Mouse (Mus musculus) gastrocnemius, postnatal 10 days (tissue): ENCODE measurements around the gene Dst. TPM values are rescaled to one million over a fixed set of nuclear protein-coding genes. Genes with fewer than 3 reads are reported as not detected.

Source experiments
- DNase-seq: peaks from one replicate; pipeline ENCODE4 v3.0.0; 2021; ENCODE audit warnings: mixed read lengths
- total RNA-seq, 2 experiments: library from RNA; stranded (reverse); gene quantifications; 2 replicates each; pipeline ENCODE4 v1.2.3; 2021

Dst gene
- total RNA-seq, 2 experiments from 2014 or later = 130 to 146 TPM

DNA sequence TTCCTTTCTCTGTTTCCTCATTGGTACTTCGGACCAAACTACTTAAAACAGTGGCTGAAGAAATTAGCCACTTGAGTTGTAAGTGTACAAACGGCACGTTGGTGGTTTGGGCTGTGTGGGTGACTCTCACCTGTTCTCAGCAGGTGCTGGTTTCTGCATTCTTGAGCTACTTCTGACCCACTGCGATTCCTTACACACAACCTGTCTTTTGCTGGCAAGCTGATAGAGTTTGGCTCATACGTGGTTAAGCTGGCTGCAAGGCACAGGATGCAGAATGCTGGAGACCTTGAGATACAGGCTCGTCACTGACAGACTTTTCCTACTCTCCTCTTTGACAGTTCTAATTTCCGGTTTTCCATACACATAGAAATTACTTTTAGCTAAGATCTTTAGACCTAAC, 19.4 kb downstream of the Dst start:
- DNase-seq = no peak

DNA sequence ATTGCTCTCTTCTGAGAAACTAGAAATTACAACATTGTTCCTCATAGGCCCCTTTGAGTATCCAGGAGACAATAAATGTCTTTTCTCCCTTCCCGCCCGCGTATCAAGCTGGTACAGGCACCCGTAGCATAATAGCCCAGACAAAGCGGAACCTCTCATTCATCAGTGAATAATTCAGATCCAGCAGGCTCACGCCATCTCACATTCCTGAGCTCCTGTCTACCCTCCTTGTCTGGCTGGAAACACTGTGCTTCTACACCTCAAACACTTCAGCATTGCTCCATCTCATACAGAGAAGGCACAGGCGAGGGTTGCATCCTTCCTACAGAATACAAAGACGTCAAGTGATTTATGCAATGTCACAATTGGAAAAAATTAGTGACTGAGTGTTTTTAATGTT, 23.8 kb downstream of the Dst start:
- no peak for DNase-seq

DNA sequence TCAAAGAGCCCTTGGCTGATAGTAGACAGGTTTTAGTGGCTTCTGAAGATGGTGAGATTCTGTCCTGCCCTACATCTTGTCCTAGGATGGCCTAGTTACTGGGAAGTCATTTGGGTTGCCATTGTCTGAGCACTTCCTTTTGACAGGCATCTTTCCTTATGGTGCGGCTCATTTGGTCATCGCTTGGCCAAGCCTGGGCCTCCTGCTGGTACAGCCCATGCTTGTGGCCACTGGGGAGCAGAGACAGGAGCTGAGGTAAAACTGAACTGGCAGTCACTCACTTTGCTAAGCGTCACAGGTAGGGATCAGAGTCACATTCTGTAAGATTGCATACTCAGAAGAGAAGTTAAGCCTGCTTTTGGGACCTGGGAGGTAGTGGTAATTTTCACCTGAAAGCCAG, 24.2 kb downstream of the Dst start:
- DNase-seq = no peak

DNA sequence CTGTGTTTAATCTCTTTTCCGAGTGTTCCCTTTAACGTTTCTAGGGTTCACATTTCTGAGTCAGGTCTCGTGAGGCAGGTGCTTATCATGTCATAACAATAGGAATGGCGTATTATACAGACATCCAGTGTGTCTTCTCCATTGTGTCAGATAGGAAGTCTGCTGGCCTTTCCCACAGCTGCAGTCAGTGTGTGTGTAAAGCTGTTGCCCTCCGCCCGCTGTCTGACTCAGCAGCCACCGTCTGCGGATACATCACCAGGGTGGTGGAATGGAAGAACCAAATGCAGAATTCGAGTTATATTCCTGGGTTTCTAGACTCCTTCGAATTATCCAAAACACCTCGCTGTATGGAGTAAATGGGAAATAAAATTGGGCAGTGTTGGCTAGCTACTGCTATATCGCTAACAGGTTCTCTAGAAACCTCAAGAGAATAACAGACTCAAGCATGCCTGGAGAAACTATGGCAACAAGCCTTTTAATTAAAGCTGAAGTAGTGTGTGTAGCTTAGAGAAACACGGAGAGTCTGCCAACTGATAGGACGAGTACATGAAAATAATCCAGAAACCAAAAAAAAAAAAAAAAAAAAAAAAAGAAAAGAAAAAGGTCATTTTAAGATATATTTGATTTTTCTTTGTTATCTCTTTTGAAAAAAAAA, 24.9 kb downstream of the Dst start:
- DNase-seq = no peak

DNA sequence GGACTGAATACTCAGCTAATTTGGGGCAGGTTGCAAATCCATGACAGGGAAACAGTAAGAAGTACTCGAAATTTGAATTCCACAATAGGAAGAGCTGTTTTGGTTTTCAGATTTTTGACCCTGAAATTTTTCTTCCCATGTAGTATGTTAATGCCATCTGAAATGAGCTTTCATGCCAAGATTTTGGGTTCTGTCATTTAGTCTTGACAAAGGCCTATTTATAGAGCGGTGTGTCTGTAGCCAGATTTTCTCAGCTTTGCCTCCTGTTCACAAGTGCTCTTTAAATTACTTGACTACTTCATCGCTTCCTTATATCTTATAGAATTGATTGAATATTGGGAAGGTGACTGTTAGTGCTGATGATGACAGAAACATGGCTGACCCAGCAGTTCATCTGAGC, 27.9 kb downstream of the Dst start:
- no peak for DNase-seq

DNA sequence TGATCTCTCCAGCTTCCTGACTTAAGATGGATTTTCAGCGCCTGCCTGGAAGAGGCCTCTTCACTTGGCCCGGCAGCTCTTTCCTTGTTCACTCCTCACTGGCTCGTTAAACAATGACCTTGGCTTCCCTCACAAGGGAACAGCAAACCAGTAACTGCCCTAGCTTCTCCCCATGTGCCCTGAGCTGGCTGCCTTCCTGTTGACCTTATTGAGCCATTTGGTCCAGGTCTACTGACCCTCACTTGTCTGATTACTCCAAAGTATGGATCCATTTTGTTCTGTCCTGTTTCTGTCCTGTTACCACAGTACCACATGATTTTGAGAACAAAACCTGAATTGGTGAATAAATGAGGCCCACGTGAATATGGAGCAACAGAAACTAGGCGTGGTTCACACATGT, 31.8 kb downstream of the Dst start:
- DNase-seq = no peak

DNA sequence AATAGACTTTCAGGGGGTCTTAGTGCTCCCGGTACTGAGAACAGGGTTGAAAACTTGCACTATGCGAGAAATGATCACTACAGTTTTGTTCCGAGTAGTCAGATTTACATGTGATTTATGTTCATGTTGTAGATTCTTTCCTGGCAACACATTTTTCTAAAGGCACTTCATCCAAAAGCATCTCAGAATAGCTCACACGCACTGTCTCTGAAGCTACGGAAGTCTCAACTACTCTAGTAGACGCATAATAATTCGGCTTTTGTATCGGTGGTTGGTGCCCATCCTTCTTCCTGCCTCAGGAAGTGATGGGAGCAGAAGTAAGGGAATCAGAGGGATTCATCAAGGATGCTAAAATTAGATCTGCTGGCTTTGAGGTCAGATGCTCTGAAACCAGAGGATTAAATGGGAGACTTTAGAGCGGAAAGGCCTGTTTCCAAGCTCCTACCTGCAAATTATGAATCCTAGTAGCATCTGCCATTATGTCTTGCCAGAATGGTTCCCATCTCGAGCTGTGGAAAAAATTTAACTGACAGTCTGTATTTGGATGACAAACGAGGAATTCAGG, 32.4 kb downstream of the Dst start:
- no peak for DNase-seq

DNA sequence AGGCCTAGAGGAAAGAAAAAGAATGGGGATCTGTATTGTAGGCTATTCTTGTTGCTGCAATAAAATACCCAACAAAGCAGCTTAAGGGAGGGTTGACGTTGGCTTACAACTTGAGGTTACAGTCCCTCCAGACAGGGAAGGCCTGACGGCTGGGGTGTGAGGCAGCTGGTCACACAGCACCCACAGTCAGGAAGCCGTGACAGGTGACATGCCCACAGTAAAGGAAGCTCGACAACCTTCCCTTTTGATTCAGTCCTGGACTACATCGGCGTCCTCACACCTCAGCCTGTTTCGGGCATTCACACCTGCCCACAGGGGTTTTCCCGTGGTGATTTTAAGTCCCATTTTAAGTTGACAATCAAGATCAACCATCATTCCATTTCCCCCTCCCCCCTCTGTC, 34.6 kb downstream of the Dst start:
- DNase-seq = no peak

DNA sequence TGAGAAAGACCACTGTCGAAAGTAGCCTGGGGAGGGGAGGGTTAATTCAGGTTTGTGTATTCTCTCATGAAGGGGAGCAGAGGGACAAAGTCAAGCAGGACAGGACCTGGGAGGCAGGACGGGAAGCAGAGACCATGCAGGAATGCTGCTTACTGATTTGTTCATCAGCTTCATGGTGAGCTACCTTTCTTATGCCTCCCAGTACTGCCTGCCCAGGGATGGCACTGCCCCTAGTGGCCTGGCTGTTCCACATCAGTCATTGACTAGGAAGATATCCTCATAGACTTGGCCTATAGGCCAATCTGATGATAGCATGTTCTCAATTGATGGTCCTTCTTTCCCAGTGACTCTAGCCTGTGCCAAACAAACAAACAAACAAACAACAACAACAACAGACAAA, 35.9 kb downstream of the Dst start:
- no peak for DNase-seq

DNA sequence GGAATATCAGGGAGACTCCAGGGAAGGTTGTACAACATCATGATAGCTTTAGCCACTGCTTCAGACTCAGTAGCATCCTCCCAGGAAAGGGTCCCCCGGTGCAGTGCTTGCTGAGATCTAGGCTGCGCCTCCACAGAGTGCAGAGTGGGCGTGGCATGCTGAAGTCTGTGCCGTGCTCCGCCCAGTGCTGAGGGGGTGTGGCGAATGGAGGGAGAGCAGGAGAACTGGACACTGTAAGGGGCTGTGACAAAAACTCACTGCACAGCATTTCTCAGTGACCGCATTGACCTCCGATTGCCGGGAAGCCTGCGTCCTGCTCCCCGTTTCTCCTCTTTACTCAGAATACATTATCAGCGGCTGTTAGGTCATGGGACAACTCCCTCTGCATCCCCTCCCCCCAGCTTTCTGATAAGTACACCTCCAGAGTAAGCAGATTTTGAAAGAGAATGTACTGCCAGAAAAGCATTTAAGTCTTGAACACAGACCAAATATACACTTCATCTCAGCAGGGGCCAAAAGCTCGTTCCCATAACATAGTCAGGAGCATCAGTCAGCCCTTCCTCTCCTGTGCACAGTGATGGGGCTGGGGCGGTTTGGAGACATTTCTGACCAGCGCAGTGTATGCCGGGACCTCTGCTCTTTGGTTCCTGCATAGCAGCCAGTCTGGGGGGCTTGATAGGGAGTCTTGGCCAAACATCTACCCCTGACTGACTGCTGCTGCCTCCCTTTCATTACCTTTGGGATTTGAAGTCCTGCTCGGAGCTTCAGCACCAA, 37.1 kb downstream of the Dst start:
- DNase-seq = peak; percentile 42

DNA sequence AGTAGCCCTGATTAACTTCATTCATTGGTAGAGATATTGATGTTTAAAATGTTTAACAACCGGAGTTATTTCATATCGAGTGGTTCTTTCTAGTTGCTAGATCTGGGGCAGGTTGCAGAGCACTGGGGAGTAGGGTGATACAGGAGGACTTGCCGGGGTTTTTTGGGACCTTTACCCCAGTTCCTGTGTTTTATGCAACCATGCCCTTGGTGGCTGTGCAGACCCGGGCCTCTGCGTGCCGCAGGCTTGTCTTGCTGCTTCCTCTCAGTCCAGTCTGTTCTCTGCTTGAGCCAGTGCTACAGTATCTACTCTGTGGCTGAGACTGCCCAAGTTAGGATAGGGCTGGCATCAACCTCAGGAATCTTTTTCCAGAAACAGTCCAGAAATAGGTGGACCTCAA, 37.7 kb downstream of the Dst start:
- no peak for DNase-seq

DNA sequence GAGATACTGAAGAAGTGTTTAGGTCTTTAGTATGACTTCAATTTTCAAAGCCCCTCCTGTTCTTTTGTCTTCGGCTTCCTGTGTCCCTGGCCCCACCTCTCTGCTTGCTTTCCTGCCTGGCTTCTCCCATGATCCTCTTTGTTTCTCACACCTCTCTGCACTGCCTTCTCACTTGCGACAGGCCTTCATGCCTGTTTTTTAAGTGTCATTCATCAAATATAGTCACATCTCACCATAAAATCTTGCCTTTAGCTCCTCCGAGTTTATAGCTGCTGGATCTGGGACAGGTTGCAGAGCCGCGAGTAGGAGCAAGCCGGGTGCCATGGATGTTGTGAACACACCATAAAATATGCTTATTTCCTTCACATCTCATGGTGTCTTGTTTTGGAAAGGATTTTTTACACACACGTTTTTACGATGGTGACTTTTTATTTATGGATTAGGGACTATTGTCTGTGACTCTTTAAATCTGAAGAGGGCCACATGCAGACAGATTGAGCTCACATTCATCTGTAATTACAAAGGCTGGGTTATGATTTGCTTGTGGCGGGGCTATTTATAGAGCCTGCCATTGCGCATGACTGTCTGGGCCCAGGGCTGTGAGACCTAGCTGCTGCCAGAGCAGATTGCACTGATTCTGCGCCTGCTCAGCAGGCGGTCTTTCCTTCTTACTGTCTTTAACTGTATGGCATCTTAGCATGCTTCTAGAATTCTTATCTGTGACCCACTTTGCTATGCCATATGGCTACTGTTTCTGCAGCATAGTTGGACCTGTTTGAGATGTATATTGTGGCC, 38.8 kb downstream of the Dst start:
- DNase-seq = no peak

DNA sequence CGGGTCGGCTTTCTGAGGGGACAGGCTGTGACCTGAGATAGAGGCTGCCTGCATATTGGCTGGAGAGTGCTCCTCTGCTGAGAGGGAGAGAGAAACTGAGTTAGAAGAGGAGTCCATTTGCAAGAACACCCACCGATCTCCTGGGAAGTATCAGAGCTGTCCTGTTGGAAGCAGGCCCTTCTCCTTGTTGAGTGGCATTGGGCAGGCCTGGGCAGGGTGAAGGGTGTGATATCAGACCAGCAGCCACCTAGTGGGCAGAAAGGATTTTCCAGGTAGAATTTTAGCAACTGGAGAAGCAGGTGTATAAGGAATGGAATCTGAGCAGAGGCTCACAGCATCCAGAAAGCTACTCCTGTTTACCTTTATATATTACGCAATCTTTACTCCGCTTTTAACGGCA, 39.8 kb downstream of the Dst start:
- no peak for DNase-seq

DNA sequence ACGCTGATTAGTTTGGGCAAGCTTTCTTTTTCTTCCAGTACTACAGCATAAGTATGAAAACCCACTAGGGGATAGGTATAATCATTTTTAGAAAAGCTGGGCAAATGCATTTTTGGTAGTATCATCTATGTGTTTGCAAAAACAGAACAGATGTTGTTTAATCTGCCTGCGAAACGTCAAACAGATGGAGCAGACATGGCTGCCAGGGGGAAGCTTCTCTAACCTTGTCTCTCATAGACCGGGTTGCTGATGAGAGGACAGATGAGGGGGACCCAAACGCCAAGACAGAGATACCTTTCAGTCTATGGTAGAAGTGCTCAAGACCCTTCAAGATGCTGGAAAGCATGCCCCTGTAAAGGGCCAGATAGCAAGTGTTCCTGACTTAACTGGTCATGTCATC, 40.5 kb downstream of the Dst start:
- DNase-seq = no peak

DNA sequence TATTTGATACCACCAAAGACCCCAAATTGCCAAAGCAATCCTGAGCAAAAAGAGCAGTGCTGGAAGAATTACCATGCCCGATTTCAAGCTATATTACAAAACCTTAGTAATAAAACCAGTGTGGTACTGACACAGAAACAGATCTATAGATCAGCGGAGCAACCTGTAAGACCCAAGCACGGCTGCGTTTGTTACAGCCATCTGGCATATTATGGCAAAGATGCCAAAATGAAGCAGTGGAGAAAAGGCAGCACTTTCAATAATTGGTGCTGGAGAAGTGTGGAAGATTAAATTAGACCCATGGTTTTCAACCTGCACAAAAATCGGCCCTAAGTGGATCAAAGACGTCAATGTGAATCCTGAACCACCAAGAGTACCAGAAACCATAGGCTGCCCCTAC, 47.6 kb downstream of the Dst start:
- DNase-seq = no peak

DNA sequence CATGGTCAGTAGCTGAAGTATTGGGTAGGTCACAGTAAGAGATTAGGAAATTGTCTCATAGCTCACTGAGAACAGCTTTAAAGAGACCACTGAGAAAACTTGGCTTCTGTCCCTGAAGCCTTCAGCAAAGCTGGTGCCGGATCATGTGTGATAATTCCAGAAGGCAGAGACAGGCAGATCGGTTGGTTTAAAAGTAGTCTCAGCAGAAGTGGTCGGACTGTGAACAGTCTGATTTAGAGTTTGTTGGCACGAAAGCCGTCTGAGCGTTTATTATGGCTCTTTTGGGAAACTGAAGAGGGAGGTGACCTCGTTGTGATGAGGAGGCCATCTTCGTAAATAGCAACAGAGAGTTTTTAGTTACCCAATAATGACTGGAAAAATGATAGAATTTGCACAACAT, 52.4 kb downstream of the Dst start:
- DNase-seq = no peak

DNA sequence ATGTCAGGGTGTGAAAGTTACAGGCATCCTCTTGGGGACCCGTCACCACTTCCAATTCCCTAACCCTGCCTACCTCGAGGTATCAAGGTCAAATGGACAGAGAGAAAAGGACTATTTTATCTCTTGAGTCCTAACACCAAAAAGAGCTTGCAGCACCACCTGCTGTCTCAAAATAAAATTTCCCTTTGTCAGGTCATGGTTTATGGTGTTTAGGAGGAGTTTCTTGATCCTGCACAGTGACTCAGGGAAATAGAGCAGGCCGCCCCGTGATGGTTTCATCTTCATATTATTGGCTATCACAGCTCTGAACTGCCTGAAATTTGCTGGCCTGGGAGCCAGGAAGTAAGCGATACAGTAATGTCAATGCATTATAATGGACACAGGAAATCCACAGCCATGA, 56.6 kb downstream of the Dst start:
- DNase-seq = no peak

DNA sequence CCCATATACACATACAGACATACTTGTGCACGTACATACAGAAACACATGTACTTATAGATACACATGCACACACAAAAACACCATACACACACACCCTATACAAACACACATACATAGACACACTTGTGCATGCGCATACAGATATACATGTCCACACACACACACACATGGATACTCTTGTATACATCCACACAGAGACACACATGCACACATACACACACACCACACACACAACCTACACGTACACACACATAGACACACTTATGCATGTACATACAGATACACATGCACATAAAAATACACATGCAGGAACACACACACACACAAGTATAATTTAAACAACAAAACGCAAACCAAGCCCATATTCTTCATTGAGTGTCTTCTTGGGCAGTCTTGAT, 57.8 kb downstream of the Dst start:
- no peak for DNase-seq

DNA sequence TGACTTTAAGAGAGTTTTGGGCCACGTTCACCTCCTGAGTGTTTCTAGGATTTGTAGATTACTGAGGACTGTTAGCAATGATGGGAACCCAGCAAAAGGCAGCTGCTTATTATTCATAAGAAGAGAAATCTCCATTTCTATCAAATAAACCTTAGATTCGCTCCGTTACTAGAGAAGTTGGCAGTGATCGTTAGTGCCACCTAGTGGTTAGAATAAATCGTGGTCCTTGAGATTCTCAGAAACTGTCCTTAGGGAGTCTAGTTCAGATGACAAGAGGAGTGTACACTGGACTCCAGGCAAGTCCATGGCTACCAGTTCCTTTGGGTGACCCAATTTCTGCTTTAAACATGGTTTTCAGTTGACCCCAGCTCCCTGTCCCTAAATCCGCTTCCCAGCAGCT, 58.3 kb downstream of the Dst start:
- no peak for DNase-seq

DNA sequence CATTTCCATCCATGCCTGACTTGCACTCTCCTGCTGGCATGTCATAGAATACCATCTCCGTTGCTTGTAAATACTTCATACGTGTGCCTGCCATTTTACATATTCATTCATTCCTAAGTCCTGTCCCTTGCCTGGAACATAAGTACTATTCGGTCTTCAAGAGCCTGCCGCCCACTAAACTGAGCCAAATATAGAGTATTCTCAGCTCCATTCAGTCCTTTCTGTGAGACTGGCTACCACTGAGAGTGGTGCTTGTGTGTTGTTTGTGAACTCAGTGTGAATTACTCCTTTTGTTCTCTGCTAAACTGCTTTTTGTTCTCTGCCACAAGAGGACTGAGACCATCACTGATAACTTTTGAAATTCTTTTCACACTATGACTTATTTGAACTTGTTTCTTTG, 59.2 kb downstream of the Dst start:
- DNase-seq = no peak

DNA sequence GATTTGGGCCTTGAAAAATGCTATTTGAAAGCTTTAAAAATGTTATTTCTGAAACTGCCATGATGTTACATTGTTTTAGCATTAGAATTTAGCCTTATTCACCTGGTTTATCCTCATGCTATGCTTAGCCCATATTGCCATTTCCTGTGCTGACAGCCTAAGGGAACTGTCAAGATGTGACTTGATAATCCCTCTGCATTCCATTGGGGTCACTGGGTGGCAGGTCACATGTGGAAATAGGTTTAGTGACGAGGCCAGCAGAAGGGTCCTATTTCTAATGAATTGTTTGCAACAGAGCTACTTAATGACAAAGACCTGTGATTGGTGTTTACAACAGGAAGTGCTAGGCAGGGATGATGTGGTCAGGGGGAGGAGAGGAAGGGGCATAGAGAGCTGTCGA, 61.9 kb downstream of the Dst start:
- no peak for DNase-seq

DNA sequence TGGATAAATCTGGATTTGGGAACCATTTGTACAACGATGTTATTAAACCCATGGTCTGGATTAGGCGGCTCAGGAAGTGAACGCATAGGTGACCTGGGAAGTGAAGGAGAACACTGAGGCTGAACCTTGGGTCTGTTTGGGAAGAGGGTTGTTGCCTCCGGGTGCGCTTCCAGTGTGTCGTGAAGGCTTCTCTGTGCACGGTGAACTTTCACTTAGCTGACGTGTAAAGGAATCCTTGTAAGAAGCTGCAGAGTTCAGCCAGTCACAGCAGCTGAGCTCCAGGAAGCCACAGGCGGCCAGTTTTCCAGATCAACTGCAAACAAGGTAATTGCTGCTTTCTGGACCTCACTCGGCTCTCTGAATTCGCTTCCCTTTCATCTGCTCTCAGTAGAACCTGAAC, 66.4 kb downstream of the Dst start:
- DNase-seq = no peak

DNA sequence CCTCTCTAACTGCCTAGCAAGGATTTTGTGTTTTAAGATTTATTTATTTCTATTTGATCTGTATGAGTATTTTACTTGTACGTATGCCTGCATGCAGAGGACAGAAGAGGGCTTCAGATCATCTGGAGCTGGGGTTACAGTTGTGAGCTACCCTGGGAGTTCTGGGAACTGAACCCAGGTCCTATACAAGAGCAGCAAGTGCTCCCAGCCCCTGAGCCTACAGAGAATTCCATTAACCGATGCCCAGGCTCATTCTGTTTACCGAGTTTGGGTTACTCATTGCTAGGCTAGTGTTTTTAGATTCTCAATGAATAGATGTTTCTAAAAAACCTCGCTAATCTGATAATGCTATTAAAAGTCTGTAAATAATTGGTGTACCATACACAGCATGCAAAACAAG, 67.3 kb downstream of the Dst start:
- DNase-seq = no peak
